Mouse (Mus musculus) heart, postnatal 36 days (tissue): ENCODE measurements around the gene Krt79. TPM values are rescaled to one million over a fixed set of nuclear protein-coding genes. Genes with fewer than 3 reads are reported as not detected.

Experiments
- DNase-seq, 2 experiments: peaks; one replicate each; pipeline ENCODE4 v3.0.0; 2021 to 2022
- intact Hi-C: fragments of 180-260 bp; cut with DNase I; formaldehyde crosslinking; loops from one replicate; pipeline ENCODE4 v1.15.1; 2025
- microRNA-seq, 2 experiments: library from miRNA; unstranded; fragments of <30 nt; microRNA quantifications; one replicate each; pipeline ENCODE4 v1.2.0; 2021; ENCODE audit warnings: borderline number of aligned reads in 2 of 2
- total RNA-seq, 2 experiments: library from RNA; stranded (reverse); gene quantifications; 2 replicates each; pipeline ENCODE4 v1.2.3; 2021

Krt79 gene
- total RNA-seq, 2 experiments from 2014 or later: not detected

DNA sequence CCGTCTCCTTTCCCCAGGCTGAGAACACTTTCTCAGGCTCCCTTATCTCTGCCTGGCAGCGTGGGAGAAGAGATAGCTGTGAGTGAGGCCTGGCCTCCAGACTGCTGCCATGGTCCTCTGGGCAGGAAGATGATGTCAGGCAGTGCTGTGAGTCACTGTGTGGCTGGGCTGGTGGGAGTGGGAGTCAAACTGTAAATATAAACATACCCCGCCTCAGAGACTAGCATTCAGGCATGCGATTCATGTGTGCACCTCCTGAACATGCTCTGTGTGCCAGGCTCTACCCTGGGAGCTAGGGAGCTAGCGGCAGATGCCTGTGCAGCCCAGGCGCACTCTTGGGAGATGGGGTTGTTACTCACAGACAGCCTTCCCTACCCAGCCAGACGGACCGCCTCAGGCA is 1.8 kb upstream of the Krt79 start:
- peak; percentile 7 to 25 for DNase-seq
- intact Hi-C loops: no loop called here

GRCm38 (mm10) chr15:101938600-101939308 is 1.4 kb downstream of the Krt79 start:
- no peak for DNase-seq
- intact Hi-C loops: no loop called here

GRCm38 (mm10) chr15:101933024-101933423 is 7.1 kb downstream of the Krt79 start:
- intact Hi-C loops: no loop called here
- no peak for DNase-seq

DNA sequence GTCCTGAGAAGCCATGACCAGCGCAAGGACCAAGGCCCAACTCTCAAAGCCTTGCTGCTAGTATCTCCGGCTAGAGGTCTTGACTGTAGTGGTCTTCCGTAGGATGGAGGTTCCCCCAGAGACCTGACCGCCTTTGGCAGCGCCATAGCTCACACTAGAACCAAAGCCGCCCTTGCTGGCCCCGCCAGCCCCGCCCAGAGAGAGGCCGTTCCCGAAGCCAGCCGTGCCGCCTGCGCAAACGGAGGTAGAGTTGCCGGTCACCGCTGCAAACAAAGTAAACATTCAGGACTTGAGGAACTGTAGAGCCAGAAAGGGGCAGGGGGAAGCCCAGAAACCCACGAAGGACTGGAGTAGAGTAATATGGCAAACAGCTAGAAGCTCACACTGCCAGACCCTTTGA is 10.5 kb downstream of the Krt79 start:
- peak in 1 of 2 experiments; percentile 24 for DNase-seq

DNA sequence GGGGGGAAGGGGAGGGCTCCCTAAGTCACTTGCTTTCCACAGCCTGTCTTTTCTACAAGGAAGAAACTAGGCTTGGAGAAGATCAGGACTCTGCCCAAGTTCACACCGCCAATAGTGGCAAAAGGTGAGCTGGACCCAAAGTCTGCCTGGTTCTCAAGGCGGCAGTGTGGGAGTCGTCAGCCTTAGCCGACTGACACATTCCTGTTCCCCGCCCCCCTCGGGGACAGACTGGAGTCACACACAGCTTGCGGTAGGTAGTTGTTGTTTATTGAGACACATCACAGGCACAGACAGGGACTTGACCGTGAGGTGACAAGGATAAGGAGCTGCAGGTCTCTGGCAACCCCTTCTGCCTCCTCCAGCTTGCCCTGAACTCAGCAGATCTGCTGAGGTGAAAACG is 11.0 kb downstream of the Krt79 start:
- intact Hi-C loops: no loop called here
- no peak for DNase-seq

More for the DNA sequence above, 10.5 kb downstream of the Krt79 start:
- intact Hi-C loops: no loop called here

- intact Hi-C loops: no loop called here
- peak in 1 of 2 experiments; percentile 28 for DNase-seq
Observed at GRCm38 (mm10) chr15:101927340-101928080, 12.6 kb downstream of the Krt79 start.

GRCm38 (mm10) chr15:101925041-101925440 is 15.1 kb downstream of the Krt79 start:
- intact Hi-C loops: no loop called here
- no peak for DNase-seq

DNA sequence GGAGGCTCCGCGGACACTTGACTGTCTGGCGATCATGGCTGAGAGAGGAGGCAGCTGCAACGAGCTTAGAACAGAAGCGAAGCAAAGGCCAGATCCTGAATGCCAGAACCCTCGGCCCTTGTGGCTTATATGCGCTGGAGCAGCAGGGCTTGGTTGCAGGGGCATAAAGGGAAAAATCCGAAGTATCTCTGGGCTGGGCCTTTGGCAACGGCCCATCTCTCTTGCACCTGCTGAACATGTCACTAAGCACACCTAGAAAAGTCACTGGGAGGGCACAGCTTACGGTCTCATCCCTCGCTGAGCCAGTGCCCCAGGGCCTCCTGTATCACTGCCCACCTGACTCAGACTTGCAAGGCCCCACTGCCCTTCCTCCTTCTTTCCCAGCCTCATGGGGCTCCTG is 15.5 kb downstream of the Krt79 start, which contains the start of gene Krt4:
TSS of gene Krt4 (minus strand) at position 101 of the 400 bp plus-strand sequence.
- DNase-seq: no peak
- intact Hi-C loops: no loop called here

DNA sequence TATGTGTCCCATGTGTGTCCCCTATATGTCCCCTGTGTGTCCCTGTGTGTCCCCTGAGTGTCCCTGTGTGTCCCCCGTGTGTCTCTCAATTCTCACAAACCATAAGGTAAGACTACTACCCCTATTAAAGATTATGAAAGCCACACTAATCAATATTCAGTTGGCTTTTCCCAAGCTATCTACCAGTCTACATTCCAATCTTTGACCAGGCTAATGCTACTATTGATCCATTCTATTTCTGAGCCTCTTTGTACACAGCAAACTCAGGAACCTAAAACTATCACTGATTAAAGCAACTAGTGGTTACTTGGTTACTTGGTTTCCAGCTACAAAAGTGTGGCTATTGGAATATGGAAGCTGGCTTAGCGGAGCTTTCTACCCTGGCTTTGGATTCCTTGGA is 17.8 kb downstream of the Krt79 start:
- DNase-seq: no peak
- intact Hi-C loops: no loop called here

GRCm38 (mm10) chr15:101916072-101916471 is 24.1 kb downstream of the Krt79 start:
- intact Hi-C loops: no loop called here
- DNase-seq: no peak

- no peak for DNase-seq
- intact Hi-C loops: loop anchor here (5.0 kb wide), 1 partner anchor 67 kb away; no protein-coding TSS in a partner anchor
Observed at GRCm38 (mm10) chr15:101904849-101905248, 35.3 kb downstream of the Krt79 start.

DNA sequence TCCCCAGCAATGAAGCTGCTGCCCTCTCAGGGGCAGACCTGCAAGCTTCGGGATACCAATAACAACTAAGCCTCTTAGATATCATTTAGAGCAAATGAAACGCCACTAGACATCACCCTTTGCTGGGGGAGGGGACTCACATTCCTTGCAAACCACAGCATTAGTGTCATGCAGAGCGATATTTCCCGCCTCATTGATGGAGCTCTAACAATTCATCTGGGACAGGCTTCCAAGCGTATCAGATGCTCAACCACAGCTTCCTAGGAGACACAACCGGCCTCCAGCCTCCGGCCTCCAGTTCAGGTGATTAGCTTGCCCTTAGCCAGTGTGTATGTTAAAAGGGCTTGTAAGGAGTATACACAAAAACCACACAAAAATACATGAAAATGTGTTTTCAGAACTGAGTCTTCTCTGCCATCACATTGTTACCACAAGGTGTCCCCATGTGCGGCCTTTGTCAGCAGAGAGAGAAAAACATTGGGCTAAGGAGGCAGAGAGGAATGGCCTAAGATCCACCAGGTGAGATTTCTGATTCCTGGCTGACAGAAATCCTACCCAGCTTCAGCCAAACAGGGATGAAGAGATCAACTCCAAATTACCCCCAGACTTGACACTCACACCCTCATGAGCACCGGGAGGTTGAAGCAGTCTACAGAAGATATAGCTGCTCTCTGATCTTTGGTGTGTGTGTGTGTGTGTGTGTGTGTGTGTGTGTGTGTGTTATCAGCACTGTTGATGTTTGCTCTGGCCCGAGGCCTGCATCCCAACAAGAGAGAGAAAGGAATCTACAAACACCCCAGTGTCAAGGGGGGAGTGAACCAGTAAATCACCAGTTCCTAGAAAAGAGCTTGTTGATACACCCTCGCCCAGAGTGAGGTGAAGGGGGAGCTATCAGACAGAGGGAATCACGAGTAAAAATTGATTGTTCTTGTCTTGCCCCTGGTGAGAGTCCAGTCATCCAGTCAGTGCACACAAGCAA is 37.7 kb downstream of the Krt79 start:
- DNase-seq: no peak
- intact Hi-C loops: loop anchor here (5.0 kb wide), 1 partner anchor 70 kb away; no protein-coding TSS in a partner anchor

GRCm38 (mm10) chr15:101895216-101895615 is 44.9 kb downstream of the Krt79 start:
- intact Hi-C loops: no loop called here
- DNase-seq: no peak

DNA sequence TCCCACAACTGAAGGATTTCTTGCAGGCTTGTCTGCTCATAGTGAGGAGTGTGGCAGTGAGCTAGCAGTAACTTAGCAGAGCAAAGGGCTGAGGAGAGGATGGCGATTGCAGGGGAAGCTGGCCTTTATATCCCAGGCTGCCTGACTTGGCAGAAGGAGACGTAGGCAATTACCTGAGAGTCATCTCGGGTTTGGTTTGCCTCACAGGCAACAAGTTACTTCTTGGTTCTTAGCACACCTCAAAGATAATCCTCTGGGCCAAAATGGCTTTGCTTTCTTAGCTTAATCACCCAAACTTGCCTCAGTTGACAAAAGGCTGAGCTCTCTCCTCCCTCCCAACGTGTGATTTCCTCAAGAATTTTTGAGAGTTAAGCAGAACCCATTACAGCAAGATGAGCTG is 47.3 kb downstream of the Krt79 start, which contains the start of gene Krt76:
TSS of gene Krt76 (minus strand) at position 101 of the 400 bp plus-strand sequence.
- intact Hi-C loops: no loop called here
- DNase-seq: no peak

GRCm38 (mm10) chr15:101879776-101880175 is 60.3 kb downstream of the Krt79 start:
- intact Hi-C loops: no loop called here
- no peak for DNase-seq

Small RNAs within 50 kb of the gene (microRNA-seq; reads per million reads assigned to microRNA genes)
- 0 reads per million in 2 experiments for gene Gm44356

Other genes with a start within 250 kb of the Krt79 start
- gene Krt6a, start 246.0 kb downstream of the Krt79 start, total RNA-seq: not detected
- gene Krt5, start 227.4 kb downstream of the Krt79 start, total RNA-seq: not detected
- gene Krt71, start 197.2 kb downstream of the Krt79 start, total RNA-seq: not detected
- not detected for gene Krt72, start 153.9 kb downstream of the Krt79 start, total RNA-seq
- gene Krt73, start 138.0 kb downstream of the Krt79 start, total RNA-seq: not detected
- gene Krt2, start 122.2 kb downstream of the Krt79 start, total RNA-seq: not detected
- not detected for gene Krt1, start 89.5 kb downstream of the Krt79 start, total RNA-seq
- gene Krt77, start 70.6 kb downstream of the Krt79 start, total RNA-seq: not detected
- not detected for gene Krt76, start 47.4 kb downstream of the Krt79 start, total RNA-seq
- gene Krt4, start 15.6 kb downstream of the Krt79 start, total RNA-seq: not detected
- gene Krt78, start 14.0 kb upstream of the Krt79 start, total RNA-seq: not detected
- 1 to 10 TPM; 1.4 to 2.5 TPM for gene Krt8, start 64.2 kb upstream of the Krt79 start, total RNA-seq
- gene Krt18, start 87.9 kb upstream of the Krt79 start, total RNA-seq: 1 to 10 TPM; 2.5 to 5.1 TPM
- gene Eif4b, start 133.4 kb upstream of the Krt79 start, total RNA-seq: 100 to 1,000 TPM; 149 to 165 TPM
- gene Tns2, start 160.1 kb upstream of the Krt79 start, total RNA-seq: 100 to 1,000 TPM; 128 to 129 TPM
- 10 to 100 TPM; 14.8 to 14.9 TPM for gene Spryd3, start 195.9 kb upstream of the Krt79 start, total RNA-seq
- gene Igfbp6, start 204.0 kb upstream of the Krt79 start, total RNA-seq: 10 to 100 TPM; 31.4 to 40.9 TPM
- gene Soat2, start 210.2 kb upstream of the Krt79 start, total RNA-seq: not detected